Mouse (Mus musculus): ENCODE data around the gene Ndufaf7. TPM values are rescaled to one million over a fixed set of nuclear protein-coding genes. Genes with fewer than 3 reads are reported as not detected.

Gene Ndufaf7
- polyA plus RNA-seq, 1 experiment from 2014 or later: 58.0 TPM

Other genes with a start within 250 kb of the Ndufaf7 start
- 11.1 and 12.0 TPM in 2 replicates for gene Strn, start 199.9 kb upstream of the Ndufaf7 start, polyA plus RNA-seq (2015; fragmentation: Nextera tagmentation; extraction: Ambion mirVana)
- gene Heatr5b, start 101.8 kb upstream of the Ndufaf7 start, polyA plus RNA-seq (2015; fragmentation: Nextera tagmentation; extraction: Ambion mirVana): 21.9 and 22.2 TPM in 2 replicates
- 36.8 and 39.5 TPM in 2 replicates for gene Gpatch11, start 101.6 kb upstream of the Ndufaf7 start, polyA plus RNA-seq (2015; fragmentation: Nextera tagmentation; extraction: Ambion mirVana)
- gene Eif2ak2, start 54.6 kb upstream of the Ndufaf7 start, polyA plus RNA-seq (2015; fragmentation: Nextera tagmentation; extraction: Ambion mirVana): 9.7 and 11.8 TPM in 2 replicates
- gene Sult6b1, start 30.1 kb upstream of the Ndufaf7 start, polyA plus RNA-seq (2015; fragmentation: Nextera tagmentation; extraction: Ambion mirVana): 0.14 and 0.16 TPM in 2 replicates
- gene Cebpzos, start 20.6 kb upstream of the Ndufaf7 start, polyA plus RNA-seq (2015; fragmentation: Nextera tagmentation; extraction: Ambion mirVana): 74.8 and 89.6 TPM in 2 replicates
- 27.2 and 33.3 TPM in 2 replicates for gene Cebpz, start 70 bp upstream of the Ndufaf7 start, polyA plus RNA-seq (2015; fragmentation: Nextera tagmentation; extraction: Ambion mirVana)
- 21.8 and 23.5 TPM in 2 replicates for gene Prkd3, start 83.7 kb downstream of the Ndufaf7 start, polyA plus RNA-seq (2015; fragmentation: Nextera tagmentation; extraction: Ambion mirVana)
- 25.4 and 31.6 TPM in 2 replicates for gene Qpct, start 114.8 kb downstream of the Ndufaf7 start, polyA plus RNA-seq (2015; fragmentation: Nextera tagmentation; extraction: Ambion mirVana)

All from heart, embryonic 15.5 days (tissue).